Mouse (Mus musculus) E14TG2a.4 (cell line): ENCODE measurements around the gene Prodh2.
A peak's percentile ranks its signal among the peaks of the same experiment; 100 is the strongest.

ENCODE experiments used
- H3K27me3 ChIP-seq: 2 replicates; pipeline ENCODE4 v1.6.1; 2014; ENCODE audit warnings: low read length, control low read depth; ENCODE audit not compliant: insufficient read depth
- H3K36me3 ChIP-seq: 2 replicates; pipeline ENCODE4 v1.6.1; 2014; ENCODE audit warnings: low read length, control low read depth; ENCODE audit not compliant: insufficient read depth
- H3K4me1 ChIP-seq: replicated peaks from 2 replicates; pipeline ENCODE4 v1.6.1; 2014; ENCODE audit warnings: low read depth, low read length, control low read depth
- H3K4me3 ChIP-seq: replicated peaks from 2 replicates; pipeline ENCODE4 v1.5.1; 2014; ENCODE audit warnings: mild to moderate bottlenecking, low read length
- H3K9me3 ChIP-seq: 2 replicates; pipeline ENCODE4 v1.6.1; 2014; ENCODE audit warnings: low read length, control low read depth
- CTCF ChIP-seq: conservative IDR thresholded peaks from 2 replicates; pipeline ENCODE4 v1.5.1; 2014; ENCODE audit warnings: low read length
- NANOG ChIP-seq: IDR thresholded peaks from 2 replicates; pipeline ENCODE4 v1.6.1; 2014; ENCODE audit warnings: borderline replicate concordance, low read length, mixed read lengths
- POU5F1 ChIP-seq: IDR thresholded peaks from 2 replicates; pipeline ENCODE4 v1.6.1; 2014; ENCODE audit warnings: low read length, borderline replicate concordance

Gene Prodh2

GRCm38 (mm10) chr7:30549880-30550279 is 56.5 kb downstream of the Prodh2 start:
- H3K4me3 ChIP-seq = no peak overlapping the region
- TF ChIP-seq CTCF = no peak
- no peak for TF ChIP-seq POU5F1
- no peak for TF ChIP-seq NANOG
- no peaks in the 10 kb centered on the region for H3K9me3 ChIP-seq
- H3K4me1 ChIP-seq = peaks cover 34% of the 10 kb centered on the region
- H3K36me3 ChIP-seq = peaks cover 43% of the 10 kb centered on the region
- no peaks in the 10 kb centered on the region for H3K27me3 ChIP-seq

DNA sequence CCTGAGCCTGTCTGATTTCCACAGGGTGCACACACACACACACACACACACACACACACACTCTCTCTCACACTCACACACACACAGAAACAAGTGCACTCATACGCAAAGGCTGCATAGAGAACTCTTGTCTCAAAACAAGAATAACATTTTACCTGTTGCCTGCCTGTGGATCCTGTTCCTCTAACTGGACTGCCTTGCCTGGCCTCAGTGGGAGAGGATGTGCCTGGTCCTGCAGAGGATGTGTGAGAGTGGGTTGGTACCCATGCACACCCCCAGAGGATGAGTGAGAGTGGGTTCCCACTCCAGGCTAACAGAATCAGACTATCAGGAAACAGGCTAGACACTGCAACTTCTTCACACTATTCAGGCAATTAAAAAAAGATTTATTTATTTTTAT is 57.2 kb downstream of the Prodh2 start:
- no peak for TF ChIP-seq NANOG
- TF ChIP-seq POU5F1 = no peak
- no peak for TF ChIP-seq CTCF
- Histone ChIP-seq H3K4me1 (peaks cover 41% of the 10 kb centered on the region), H3K9me3 (no peaks in the 10 kb centered on the region), H3K27me3 (no peaks in the 10 kb centered on the region), H3K4me3 (no peak overlapping the region), H3K36me3 (peaks cover 46% of the 10 kb centered on the region)

- H3K27me3 ChIP-seq = no peaks in the 10 kb centered on the region
- H3K4me1 ChIP-seq = peaks cover 48% of the 10 kb centered on the region
- TF ChIP-seq NANOG (no peak), CTCF (peak; percentile 27), POU5F1 (no peak)
- peaks cover 47% of the 10 kb centered on the region for H3K36me3 ChIP-seq
- H3K4me3 ChIP-seq = peak overlapping the region; percentile 88
- H3K9me3 ChIP-seq = no peaks in the 10 kb centered on the region
These were observed 58.2 kb downstream of the Prodh2 start for GRCm38 (mm10) chr7:30551445-30552101.

GRCm38 (mm10) chr7:30552102-30553020 is 58.9 kb downstream of the Prodh2 start, which contains the start of the genes Hspb6 and Proser3:
TSS of gene Hspb6 (plus strand) at chr7:30552178.
TSS of gene Proser3 (minus strand) at chr7:30552299.
- Histone ChIP-seq H3K27me3 (no peaks in the 10 kb centered on the region), H3K36me3 (peaks cover 55% of the 10 kb centered on the region), H3K4me3 (peak within 1 kb of the TSS; percentile 88), H3K4me1 (peaks cover 56% of the 10 kb centered on the region), H3K9me3 (no peaks in the 10 kb centered on the region)
- TF ChIP-seq POU5F1 (no peak), CTCF (no peak), NANOG (no peak)

DNA sequence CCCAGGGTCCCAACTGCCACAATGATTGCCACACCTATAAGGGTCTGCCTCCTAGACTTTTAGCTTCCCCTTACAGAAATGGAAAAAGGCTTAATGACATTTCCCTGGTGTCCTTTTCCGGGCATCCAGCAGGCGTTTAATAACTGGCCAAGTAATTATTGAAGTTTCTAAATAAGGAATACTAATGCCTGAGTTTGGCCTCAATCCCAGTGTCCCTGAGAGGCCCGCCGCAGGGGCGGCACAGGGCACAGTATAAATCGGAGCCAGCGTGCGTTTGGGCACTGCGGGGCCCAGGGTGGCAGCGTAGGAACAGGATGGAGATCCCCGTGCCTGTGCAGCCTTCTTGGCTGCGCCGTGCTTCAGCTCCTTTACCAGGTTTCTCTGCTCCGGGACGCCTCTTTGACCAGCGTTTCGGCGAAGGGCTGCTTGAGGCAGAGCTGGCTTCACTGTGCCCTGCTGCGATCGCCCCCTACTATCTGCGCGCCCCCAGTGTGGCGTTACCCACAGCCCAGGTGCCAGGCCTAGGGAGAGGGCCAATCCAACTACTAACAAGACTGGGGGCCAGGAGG is 59.7 kb downstream of the Prodh2 start:
- no peak for TF ChIP-seq CTCF
- TF ChIP-seq POU5F1 = no peak
- TF ChIP-seq NANOG = no peak
- H3K4me3 ChIP-seq = peak overlapping the region; percentile 88
- H3K36me3 ChIP-seq = peaks cover 54% of the 10 kb centered on the region
- H3K9me3 ChIP-seq = no peaks in the 10 kb centered on the region
- H3K27me3 ChIP-seq = no peaks in the 10 kb centered on the region
- H3K4me1 ChIP-seq = peaks cover 63% of the 10 kb centered on the region

- Histone ChIP-seq H3K36me3 (peaks cover 45% of the 10 kb centered on the region), H3K9me3 (no peaks in the 10 kb centered on the region), H3K4me3 (peak overlapping the region; percentile 88), H3K4me1 (peaks cover 72% of the 10 kb centered on the region), H3K27me3 (no peaks in the 10 kb centered on the region)
- TF ChIP-seq POU5F1 = no peak
- no peak for TF ChIP-seq CTCF
- no peak for TF ChIP-seq NANOG
These were observed 60.6 kb downstream of the Prodh2 start for GRCm38 (mm10) chr7:30553810-30554584.

DNA sequence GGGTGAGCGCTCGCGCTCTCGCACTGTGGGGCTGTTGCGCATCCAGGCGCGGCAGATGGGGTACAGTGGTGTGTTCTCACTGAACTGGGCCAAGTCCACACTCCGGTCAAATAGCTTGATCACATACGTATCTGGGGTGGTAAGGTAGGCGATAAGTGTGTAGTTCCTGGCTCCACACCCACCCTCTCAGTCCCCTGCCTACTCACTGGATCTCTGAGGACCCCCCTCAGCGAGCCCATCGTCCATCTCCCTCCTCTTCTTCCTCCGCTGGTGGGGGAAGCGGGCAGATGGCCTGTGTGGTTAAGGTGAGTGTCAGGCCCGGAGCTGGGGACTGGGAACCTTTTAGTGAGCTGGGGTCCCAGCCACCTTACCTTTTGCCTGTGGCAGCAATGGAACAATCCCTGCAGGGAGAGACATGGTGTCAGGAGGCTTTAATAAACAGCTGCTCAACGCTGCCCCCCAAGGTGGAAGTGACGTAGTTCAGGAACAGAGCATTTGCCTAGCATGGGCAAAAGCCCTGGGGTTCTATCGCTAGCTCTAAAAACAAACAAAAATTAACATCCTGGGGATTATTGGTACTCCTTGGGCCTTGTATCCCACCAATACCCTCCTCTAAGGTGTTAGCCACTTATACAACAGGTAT is 63.6 kb downstream of the Prodh2 start:
- H3K4me1 ChIP-seq = peaks cover 80% of the 10 kb centered on the region
- H3K9me3 ChIP-seq = no peaks in the 10 kb centered on the region
- no peaks in the 10 kb centered on the region for H3K27me3 ChIP-seq
- no peak for TF ChIP-seq NANOG
- TF ChIP-seq CTCF = no peak
- TF ChIP-seq POU5F1 = no peak
- no peak overlapping the region; the same call in 1 of the 2 replicates for H3K4me3 ChIP-seq
- H3K36me3 ChIP-seq = peaks cover 43% of the 10 kb centered on the region
